Mouse (Mus musculus) stomach, embryonic 15.5 days (tissue): ENCODE results near the gene Zfp275. TPM values are rescaled to one million over a fixed set of nuclear protein-coding genes. Genes with fewer than 3 reads are reported as not detected.

Experiments
- polyA plus RNA-seq: library from polyadenylated mRNA; unstranded; fragments of >200 nt; fragmentation: Nextera tagmentation; extraction: Ambion mirVana; gene quantifications from 2 replicates; pipeline ENCODE4 v1.2.1, GENCODE M21; 2015

Zfp275 gene
- polyA plus RNA-seq, 1 experiment from 2014 or later, result 11.2 TPM

Other genes with a start within 250 kb of the Zfp275 start
- gene Xlr3a, start 245.5 kb upstream of the Zfp275 start, polyA plus RNA-seq, result 5.8 and 9.2 TPM in 2 replicates
- 0.04 and 0.15 TPM in 2 replicates for gene Gm14685, start 225.6 kb upstream of the Zfp275 start, polyA plus RNA-seq
- 0.15 TPM in 1 of 2 replicates, not detected in the other for gene Xlr5b, start 193.8 kb upstream of the Zfp275 start, polyA plus RNA-seq
- gene DXBay18, start 193.2 kb upstream of the Zfp275 start, polyA plus RNA-seq, result 0.12 TPM in 1 of 2 replicates, not detected in the other
- not detected in 2 replicates for gene Spin2d, start 165.6 kb upstream of the Zfp275 start, polyA plus RNA-seq
- 12.4 and 13.5 TPM in 2 replicates for gene Xlr3b, start 150.4 kb upstream of the Zfp275 start, polyA plus RNA-seq
- 1.1 and 1.6 TPM in 2 replicates for gene Xlr4b, start 128.3 kb upstream of the Zfp275 start, polyA plus RNA-seq
- gene F8a, start 114.3 kb upstream of the Zfp275 start, polyA plus RNA-seq, result 16.8 and 17.5 TPM in 2 replicates
- gene Xlr4c, start 99.5 kb upstream of the Zfp275 start, polyA plus RNA-seq, result 0.30 and 0.81 TPM in 2 replicates
- gene Xlr3c, start 77.2 kb upstream of the Zfp275 start, polyA plus RNA-seq, result not detected in 2 replicates
- gene Xlr5a, start 49.6 kb upstream of the Zfp275 start, polyA plus RNA-seq, result not detected in 2 replicates
- not detected in 2 replicates for gene Xlr5c, start 49.6 kb upstream of the Zfp275 start, polyA plus RNA-seq
- not detected in 2 replicates for gene Gm45015, start 5.8 kb upstream of the Zfp275 start, polyA plus RNA-seq
- gene Gm18336, start 56.1 kb downstream of the Zfp275 start, polyA plus RNA-seq, result not detected in 2 replicates
- gene Zfp92, start 68.5 kb downstream of the Zfp275 start, polyA plus RNA-seq, result 0.21 and 0.40 TPM in 2 replicates
- 1.2 and 3.9 TPM in 2 replicates for gene Trex2, start 92.7 kb downstream of the Zfp275 start, polyA plus RNA-seq
- 54.1 and 58.7 TPM in 2 replicates for gene Haus7, start 116.4 kb downstream of the Zfp275 start, polyA plus RNA-seq
- 64.8 and 75.2 TPM in 2 replicates for gene Bgn, start 141.0 kb downstream of the Zfp275 start, polyA plus RNA-seq
- 0.19 and 0.31 TPM in 2 replicates for gene Atp2b3, start 160.5 kb downstream of the Zfp275 start, polyA plus RNA-seq